26 mouse cellular contexts compared by ENCODE assay signal in the genomic region with DNA sequence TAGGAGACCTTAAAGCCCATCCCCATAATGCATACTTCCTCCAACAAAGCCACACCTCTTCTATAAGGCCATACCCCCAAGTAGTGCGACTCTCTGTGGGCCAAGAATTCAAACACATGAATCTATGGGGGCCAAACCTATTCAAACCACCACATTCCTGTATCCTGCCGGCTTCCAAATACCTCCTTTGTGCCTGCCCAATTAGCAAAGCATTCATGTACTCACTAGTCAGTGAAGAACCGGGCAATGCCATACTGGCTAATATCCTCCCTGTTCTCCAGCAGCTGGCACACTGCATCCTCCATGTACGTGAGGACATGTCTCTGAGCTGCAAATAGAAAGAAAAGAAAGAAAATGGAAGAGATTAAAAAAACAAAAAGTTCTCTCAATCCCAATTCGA.
"Had no signal": no experiment of that assay in that cellular context is flagged by ENCODE, and none has a peak within 500 bp of the region (broad histone marks: within the 10 kb centered on the region; RNA-seq: fewer than 3 reads in every experiment).

No protein-coding gene starts in this region.

- ATAC-seq: hindbrain, embryonic 16.5 days; inflammation-experienced regulatory T-cells, adult 6 months; intestine, embryonic 15.5 days; intestine, postnatal 0 days; liver, embryonic 12.5 days had no signal

- H3K9ac ChIP-seq: heart, embryonic 12.5 days; hindbrain, embryonic 12.5 days; hindbrain, embryonic 14.5 days; intestine, embryonic 15.5 days; limb, embryonic 13.5 days; limb, embryonic 15.5 days; liver, embryonic 12.5 days; liver, embryonic 14.5 days had no signal

- H3K27ac ChIP-seq: gastrocnemius, adult 2 months; heart, embryonic 10.5 days; hindbrain, embryonic 10.5 days; hindbrain, embryonic 12.5 days; hindbrain, embryonic 14.5 days; intestine, embryonic 15.5 days; kidney, postnatal 0 days; limb, embryonic 13.5 days; limb, embryonic 15.5 days; liver, embryonic 12.5 days; liver, embryonic 14.5 days had no signal

- H3K27me3 ChIP-seq: heart, embryonic 12.5 days; hindbrain, embryonic 12.5 days; intestine, embryonic 15.5 days; limb, embryonic 13.5 days; limb, embryonic 15.5 days; liver, embryonic 12.5 days had no signal

- H3K4me1 ChIP-seq: intestine, embryonic 15.5 days; limb, embryonic 13.5 days; limb, embryonic 15.5 days; liver, embryonic 12.5 days had no signal

- H3K4me3 ChIP-seq: gastrocnemius, adult 2 months; heart, embryonic 10.5 days; heart, embryonic 12.5 days; hindbrain, embryonic 10.5 days; hindbrain, embryonic 12.5 days; intestine, embryonic 15.5 days; limb, embryonic 13.5 days; limb, embryonic 15.5 days; liver, embryonic 12.5 days had no signal

- DNase-seq: gastrocnemius, adult 2 months; gastrocnemius, postnatal 10 days; gastrocnemius, postnatal 25 days; heart, adult 18-20 months; heart, postnatal 10 days; heart, postnatal 4 days; kidney, adult 18-20 months; kidney, adult 8-10 months; kidney, postnatal 14 days; kidney, postnatal 36 days; layer of hippocampus, postnatal 36 days; left cerebral cortex, postnatal 4 days had no signal

- H3K36me3 ChIP-seq: intestine, embryonic 15.5 days; liver, embryonic 12.5 days had no signal

- H3K9me3 ChIP-seq: heart, embryonic 10.5 days; heart, embryonic 12.5 days; hindbrain, embryonic 10.5 days; hindbrain, embryonic 12.5 days; intestine, embryonic 15.5 days; limb, embryonic 13.5 days; limb, embryonic 15.5 days; liver, embryonic 12.5 days had no signal

- H3K4me2 ChIP-seq: heart, embryonic 12.5 days; hindbrain, embryonic 12.5 days; hindbrain, embryonic 14.5 days; intestine, embryonic 15.5 days; limb, embryonic 13.5 days; limb, embryonic 15.5 days; liver, embryonic 12.5 days had no signal
